ENCODE assay signal across 9 mouse cellular contexts in the genomic region with DNA sequence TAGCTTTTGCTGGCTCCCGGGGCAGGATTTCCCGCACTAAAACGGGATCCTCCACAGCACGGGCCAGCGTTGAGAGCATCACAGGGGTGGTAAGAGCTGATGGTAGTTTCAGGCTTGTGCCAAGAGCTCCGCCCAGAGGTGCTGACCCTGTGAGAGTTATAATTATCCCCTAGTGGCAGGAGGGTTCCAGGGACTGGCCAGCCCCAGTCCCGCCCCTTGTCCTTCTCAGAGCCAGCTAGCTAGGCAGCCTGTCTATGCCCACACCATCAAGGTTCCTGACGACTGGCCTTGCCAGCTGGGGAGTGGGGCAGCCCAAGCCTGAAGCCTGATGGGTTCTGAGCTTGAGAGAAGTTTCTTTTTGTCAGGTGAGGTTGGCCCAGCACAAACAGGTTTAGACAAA. TPM values are rescaled to one million over a fixed set of nuclear protein-coding genes. Genes with fewer than 3 reads are reported as not detected.
DNase-seq lines count a peak whose midpoint lies in the region; ATAC-seq and TF ChIP-seq lines count a peak whose summit lies in the region.
"Had no signal": no experiment of that assay in that cellular context is flagged by ENCODE, and none has a peak within 500 bp of the region (broad histone marks: within the 10 kb centered on the region; RNA-seq: fewer than 3 reads in every experiment).

No protein-coding gene starts in this region.

- H3K4me2 ChIP-seq in intestine, postnatal 0 days (replicated peaks; ENCODE audit: low read depth): no peak overlapping the region
- H3K4me2 ChIP-seq in intestine, embryonic 15.5 days (replicated peaks): no peak overlapping the region
- peak overlapping the region; percentile 88 for H3K4me2 ChIP-seq in heart, embryonic 14.5 days (ENCODE audit: low read length)
- H3K4me2 ChIP-seq in liver, embryonic 11.5 days: peak overlapping the region; percentile 86

- no peak overlapping the region for H3K4me3 ChIP-seq in intestine, postnatal 0 days (ENCODE audit: low read depth, low read length)
- no peak overlapping the region for H3K4me3 ChIP-seq in intestine, embryonic 15.5 days (replicated peaks)
- no peak overlapping the region for H3K4me3 ChIP-seq in heart, embryonic 14.5 days (ENCODE audit: control insufficient read depth in 1 of 2, insufficient read depth in 1 of 2, low read depth in 1 of 2, low read length in 2 of 2)
- H3K4me3 ChIP-seq in liver, embryonic 11.5 days (ENCODE audit: low read depth, low read length): no peak overlapping the region

- no peaks in the 10 kb centered on the region for H3K27me3 ChIP-seq in intestine, postnatal 0 days (replicated peaks; ENCODE audit: control insufficient read depth, insufficient read depth, low read length)
- 0 out of 2 replicates have a peak, but pooled peaks cover 4% of the 10 kb centered on the region for H3K27me3 ChIP-seq in intestine, embryonic 15.5 days (replicated peaks)
- H3K27me3 ChIP-seq in heart, embryonic 14.5 days (ENCODE audit: control insufficient read depth, insufficient read depth, low read length): no peaks in the 10 kb centered on the region
- no peaks in the 10 kb centered on the region; the same call in 1 of the 2 replicates for H3K27me3 ChIP-seq in liver, embryonic 11.5 days (replicated peaks; ENCODE audit: control insufficient read depth, insufficient read depth, low read length)

- 28% methylated on average over 8 of the region's 8 CpGs for WGBS in intestine, postnatal 0 days
- WGBS in intestine, embryonic 15.5 days: 31% methylated on average over 8 of the region's 8 CpGs
- WGBS in heart, embryonic 14.5 days: 5% methylated on average over 8 of the region's 8 CpGs
- 11% methylated on average over 8 of the region's 8 CpGs for WGBS in liver, embryonic 11.5 days

- H3K27ac ChIP-seq in intestine, postnatal 0 days (ENCODE audit: low read depth, low read length): no peak overlapping the region
- H3K27ac ChIP-seq in intestine, embryonic 15.5 days: no peak overlapping the region
- H3K27ac ChIP-seq in heart, embryonic 14.5 days (replicated peaks in 1 of 2; ENCODE audit: control insufficient read depth in 1 of 2, insufficient read depth in 1 of 2, low read depth in 2 of 2, low read length in 2 of 2): peak overlapping the region; percentile 74 to 77
- H3K27ac ChIP-seq in liver, embryonic 11.5 days (ENCODE audit: low read depth, low read length): 0 out of 2 replicates have a peak overlapping the region, but pooled peaks have one; percentile 3
- H3K27ac ChIP-seq: neural tube, embryonic 13.5 days had no signal

- peaks cover 26% of the 10 kb centered on the region for H3K36me3 ChIP-seq in intestine, postnatal 0 days (ENCODE audit: control insufficient read depth, insufficient read depth)
- peaks cover 14% of the 10 kb centered on the region for H3K36me3 ChIP-seq in intestine, embryonic 15.5 days
- peaks cover 29% of the 10 kb centered on the region for H3K36me3 ChIP-seq in heart, embryonic 14.5 days (ENCODE audit: control insufficient read depth, insufficient read depth, low read length)
- H3K36me3 ChIP-seq in liver, embryonic 11.5 days (ENCODE audit: control insufficient read depth, insufficient read depth, low read length): peaks cover 19% of the 10 kb centered on the region

- H3K9ac ChIP-seq in intestine, postnatal 0 days (ENCODE audit: low read depth, low read length): no peak overlapping the region
- H3K9ac ChIP-seq in intestine, embryonic 15.5 days: no peak overlapping the region
- peak overlapping the region; percentile 70 for H3K9ac ChIP-seq in heart, embryonic 14.5 days (ENCODE audit: low read length)
- 0 out of 2 replicates have a peak overlapping the region, but pooled peaks have one; percentile 67 for H3K9ac ChIP-seq in liver, embryonic 11.5 days (ENCODE audit: low read depth, low read length)
- H3K9ac ChIP-seq: neural tube, embryonic 13.5 days had no signal

- peak; percentile 21; the same call in 1 of the 2 replicates for TF ChIP-seq CTCF in intestine, postnatal 0 days (IDR thresholded peaks at IDR 0.05; ENCODE audit: low read depth)

- no peak for ATAC-seq in intestine, postnatal 0 days
- no peak for ATAC-seq in intestine, embryonic 15.5 days
- ATAC-seq in heart, embryonic 14.5 days (ENCODE audit: insufficient number of reproducible peaks, insufficient read depth, low FRiP score, low read depth): peak; percentile 62
- no peak for ATAC-seq in liver, embryonic 11.5 days (replicated peaks; ENCODE audit: low FRiP score)

- DNase-seq in adrenal gland, postnatal 14 days: peak; percentile 85
- DNase-seq in liver, embryonic 11.5 days (ENCODE audit: low spot score): no peak
- DNase-seq in right cerebral cortex, postnatal 10 days (ENCODE audit: low spot score in 2 of 2): no peak
- no peak for DNase-seq in layer of hippocampus, adult 8-10 months (ENCODE audit: low spot score in 2 of 2)
- no peak for DNase-seq in Muller cell, postnatal 12 days (ENCODE audit: inconsistent ontology term)

- no peaks in the 10 kb centered on the region for H3K9me3 ChIP-seq in intestine, postnatal 0 days (ENCODE audit: control insufficient read depth)
- no peaks in the 10 kb centered on the region for H3K9me3 ChIP-seq in intestine, embryonic 15.5 days
- no peaks in the 10 kb centered on the region for H3K9me3 ChIP-seq in heart, embryonic 14.5 days (ENCODE audit: control insufficient read depth, low read length)
- H3K9me3 ChIP-seq in liver, embryonic 11.5 days (ENCODE audit: control insufficient read depth, low read length): no peaks in the 10 kb centered on the region
- H3K9me3 ChIP-seq: neural tube, embryonic 13.5 days had no signal

- H3K4me1 ChIP-seq in intestine, postnatal 0 days (replicated peaks; ENCODE audit: control insufficient read depth, insufficient read depth, low read length): 0 out of 2 replicates have a peak, but pooled peaks cover 4% of the 10 kb centered on the region
- H3K4me1 ChIP-seq in intestine, embryonic 15.5 days (replicated peaks): peaks cover 31% of the 10 kb centered on the region
- peaks cover 27 to 42% of the 10 kb centered on the region in 2 experiments for H3K4me1 ChIP-seq in heart, embryonic 14.5 days (ENCODE audit: control insufficient read depth in 2 of 2, insufficient read depth in 2 of 2, low read length in 2 of 2)
- peaks cover 34% of the 10 kb centered on the region for H3K4me1 ChIP-seq in liver, embryonic 11.5 days (replicated peaks; ENCODE audit: control insufficient read depth, insufficient read depth, low read length)

RNA-seq across cellular contexts. Expression of a gene that starts 1.7 kb away (rescaled TPM):
- polyA plus RNA-seq in intestine, postnatal 0 days (2015; fragmentation: Nextera tagmentation; extraction: Ambion mirVana): 39.0 and 39.8 TPM in 2 replicates
- 46.6 and 49.2 TPM in 2 replicates for polyA plus RNA-seq in intestine, embryonic 15.5 days (2015; fragmentation: Nextera tagmentation; extraction: Ambion mirVana)
- 31.6 and 36.2 TPM in 2 replicates for total RNA-seq in adrenal gland, postnatal 14 days (2021)
- 126 and 129 TPM in 2 replicates for polyA plus RNA-seq in heart, embryonic 14.5 days (2014; fragmentation: Nextera tagmentation; extraction: Ambion mirVana)
- 209 and 222 TPM in 2 replicates for polyA plus RNA-seq in liver, embryonic 11.5 days (2014; fragmentation: Nextera tagmentation; extraction: Ambion mirVana)
- 1 to 10 TPM; 3.1 to 6.3 (median 4.6) TPM for total RNA-seq in layer of hippocampus, adult 8-10 months (2022)

RNA-seq across cellular contexts. Expression of a gene that starts 18.7 kb away (rescaled TPM):
- polyA plus RNA-seq in intestine, postnatal 0 days (2015; fragmentation: Nextera tagmentation; extraction: Ambion mirVana): 62.8 and 63.5 TPM in 2 replicates
- 123 and 131 TPM in 2 replicates for polyA plus RNA-seq in intestine, embryonic 15.5 days (2015; fragmentation: Nextera tagmentation; extraction: Ambion mirVana)
- total RNA-seq in adrenal gland, postnatal 14 days (2021): 55.3 and 65.0 TPM in 2 replicates
- 99.7 and 101 TPM in 2 replicates for polyA plus RNA-seq in heart, embryonic 14.5 days (2014; fragmentation: Nextera tagmentation; extraction: Ambion mirVana)
- 172 and 181 TPM in 2 replicates for polyA plus RNA-seq in liver, embryonic 11.5 days (2014; fragmentation: Nextera tagmentation; extraction: Ambion mirVana)
- 10 to 100 TPM; 77.5 to 82.0 (median 79.3) TPM for total RNA-seq in layer of hippocampus, adult 8-10 months (2022)

RNA-seq across cellular contexts. Expression of a gene that starts 41.1 kb away (rescaled TPM):
- polyA plus RNA-seq in intestine, postnatal 0 days (2015; fragmentation: Nextera tagmentation; extraction: Ambion mirVana): 0.04 TPM in 1 of 2 replicates, not detected in the other
- 0.35 TPM in 1 of 2 replicates, not detected in the other for polyA plus RNA-seq in intestine, embryonic 15.5 days (2015; fragmentation: Nextera tagmentation; extraction: Ambion mirVana)
- total RNA-seq in adrenal gland, postnatal 14 days (2021): not detected in 2 replicates
- 0.32 TPM in 1 of 2 replicates, not detected in the other for polyA plus RNA-seq in heart, embryonic 14.5 days (2014; fragmentation: Nextera tagmentation; extraction: Ambion mirVana)
- 0.13 TPM in 1 of 2 replicates, not detected in the other for polyA plus RNA-seq in liver, embryonic 11.5 days (2014; fragmentation: Nextera tagmentation; extraction: Ambion mirVana)
- total RNA-seq in layer of hippocampus, adult 8-10 months (2022): under 1 TPM in 3 of 4 experiments, not detected in 1; 0.14 to 0.56 (median 0.14) TPM

Comparison
In these comparisons a context has a peak if more than half of its experiments do, and no peak if none do; other contexts are left out.
1. H3K27ac ChIP-seq: peak in heart, embryonic 14.5 days (2 of 2) and liver, embryonic 11.5 days (single experiment); none in intestine, postnatal 0 days (single experiment) and intestine, embryonic 15.5 days (single experiment).
2. H3K4me2 ChIP-seq: peak in heart, embryonic 14.5 days (single experiment) and liver, embryonic 11.5 days (single experiment); none in intestine, postnatal 0 days (single experiment) and intestine, embryonic 15.5 days (single experiment).
3. H3K9ac ChIP-seq: peak in heart, embryonic 14.5 days (single experiment) and liver, embryonic 11.5 days (single experiment); none in intestine, postnatal 0 days (single experiment) and intestine, embryonic 15.5 days (single experiment).